Mouse (Mus musculus) layer of hippocampus, adult 9-11 months (tissue): ENCODE measurements around the gene Reg3d.
"Not testable (repeated sequence)": the region's sequence is repeated elsewhere in the genome, so short reads cannot be mapped to it uniquely, and the experiment has no call there.

ENCODE experiments used
- DNase-seq: peaks from one replicate; pipeline ENCODE4 v3.0.0; 2022

The Reg3d gene

GRCm38 (mm10) chr6:78378765-78379164, at the start of gene Reg3d:
Gene Reg3d, minus strand, starts transcription at chr6:78378865.
- no peak for DNase-seq

DNA sequence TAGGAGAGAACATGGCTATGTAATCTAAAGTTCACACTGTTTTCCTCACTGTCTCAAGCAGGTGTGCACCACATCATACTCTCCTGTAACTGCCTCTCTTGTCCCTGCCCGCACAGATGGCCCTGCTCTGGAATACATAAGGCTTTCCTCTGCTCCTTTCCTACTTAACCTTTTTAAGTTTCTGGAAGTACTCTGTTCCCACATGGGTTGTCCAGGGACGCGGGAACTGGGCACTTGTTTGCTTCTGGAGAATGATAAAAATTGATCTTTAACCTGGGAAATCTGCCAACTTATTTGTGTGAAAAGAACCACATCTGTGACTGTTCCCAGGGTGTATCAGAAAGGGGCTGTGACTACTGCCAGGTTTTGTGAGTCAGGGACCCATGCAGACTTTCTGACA, 46.8 kb upstream of the Reg3d start:
- DNase-seq: no peak

DNA sequence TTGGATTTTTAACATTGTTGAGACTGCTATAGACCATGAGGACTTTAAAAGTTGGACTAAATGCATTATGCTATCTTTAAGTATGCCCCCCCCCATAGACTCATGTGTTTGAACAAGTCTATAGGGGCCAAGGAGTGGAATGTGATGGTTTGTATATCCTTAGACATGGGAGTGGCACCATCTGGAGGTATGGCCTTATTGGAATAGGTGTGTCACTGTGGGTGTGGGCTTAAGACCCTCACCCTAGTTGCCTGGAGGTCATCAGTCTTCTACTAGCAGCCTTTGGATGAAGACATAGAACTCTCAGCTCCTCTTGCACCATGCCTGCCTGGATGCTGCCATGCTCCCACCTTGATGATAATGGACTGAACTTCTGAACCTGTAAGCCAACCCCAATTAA, 43.7 kb upstream of the Reg3d start, which contains the start of gene Reg1:
TSS of gene Reg1 (plus strand) at position 301 of the 400 bp plus-strand sequence.
- DNase-seq: not testable (repeated sequence)

DNA sequence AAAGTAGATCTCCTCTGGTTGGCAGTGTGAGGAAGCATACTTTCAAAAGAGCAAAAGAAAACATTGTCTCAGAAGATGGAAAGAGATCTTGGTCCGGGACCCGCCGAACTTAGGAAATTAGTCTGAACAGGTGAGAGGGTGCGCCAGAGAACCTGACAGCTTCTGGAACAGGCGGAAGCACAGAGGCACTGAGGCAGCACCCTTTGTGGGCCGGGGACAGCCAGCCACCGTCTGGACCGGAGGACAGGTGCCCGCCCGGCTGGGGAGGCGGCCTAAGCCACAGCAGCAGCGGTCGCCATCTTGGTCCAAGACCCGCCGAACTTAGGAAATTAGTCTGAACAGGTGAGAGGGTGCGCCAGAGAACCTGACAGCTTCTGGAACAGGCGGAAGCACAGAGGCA, 16.7 kb upstream of the Reg3d start, which contains the start of gene Reg2:
TSS of gene Reg2 (plus strand) at position 301 of the 400 bp plus-strand sequence.
- not testable (repeated sequence) for DNase-seq

GRCm38 (mm10) chr6:78385609-78386008, 6.9 kb upstream of the Reg3d start:
- no peak for DNase-seq

DNA sequence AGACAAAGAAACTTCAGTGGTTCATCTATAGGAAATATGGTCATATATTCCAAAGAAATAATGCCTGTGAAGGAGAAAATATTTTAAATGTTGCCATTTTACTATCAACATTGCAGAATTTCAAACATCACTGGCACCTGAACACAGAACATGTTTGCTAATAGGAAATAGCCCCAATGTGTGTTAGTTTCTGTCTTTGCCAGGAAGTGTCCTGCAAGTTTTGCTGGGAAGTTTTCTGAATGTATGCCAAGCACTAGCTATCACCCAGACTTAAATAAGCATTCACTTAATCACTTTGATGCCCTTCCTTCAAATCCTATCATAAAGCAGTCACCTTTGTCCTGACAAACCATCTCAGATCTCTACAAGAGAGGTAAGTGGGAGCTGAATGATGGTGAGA, 1.7 kb upstream of the Reg3d start, which contains the start of gene Reg3a:
TSS of gene Reg3a (plus strand) at position 301 of the 400 bp plus-strand sequence.
- no peak for DNase-seq

- no peak for DNase-seq
Measured at GRCm38 (mm10) chr6:78370357-78370756, 8.3 kb downstream of the Reg3d start, which contains the start of gene Reg3b. Gene Reg3b, plus strand, starts transcription at chr6:78370657.

DNA sequence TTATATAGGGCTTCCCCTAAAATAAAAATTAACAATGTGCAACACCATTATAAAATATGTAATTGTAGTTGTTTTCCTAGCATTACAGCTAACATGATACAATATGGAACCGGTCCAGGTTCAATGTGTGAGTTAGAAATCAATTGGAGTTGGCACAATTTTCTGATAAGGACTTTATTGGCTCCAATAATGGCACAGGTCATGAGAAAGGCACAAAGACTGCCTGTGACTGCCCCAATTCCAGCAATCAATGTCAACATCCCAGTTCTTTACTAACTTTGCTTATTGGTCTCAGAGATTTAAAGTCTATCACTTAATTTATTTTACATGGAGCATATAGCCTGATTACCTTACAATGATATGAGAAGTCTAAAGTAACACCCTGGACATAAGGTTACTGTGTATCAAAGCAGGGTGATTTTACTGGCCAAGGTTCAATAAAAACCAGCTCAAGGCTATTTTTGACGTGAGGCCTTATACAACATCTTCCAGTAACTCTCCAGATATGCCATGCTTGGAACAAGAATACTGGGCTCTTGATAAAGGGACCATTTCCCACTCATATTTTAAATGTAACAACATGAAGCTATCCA, 16.6 kb downstream of the Reg3d start:
- no peak for DNase-seq

DNA sequence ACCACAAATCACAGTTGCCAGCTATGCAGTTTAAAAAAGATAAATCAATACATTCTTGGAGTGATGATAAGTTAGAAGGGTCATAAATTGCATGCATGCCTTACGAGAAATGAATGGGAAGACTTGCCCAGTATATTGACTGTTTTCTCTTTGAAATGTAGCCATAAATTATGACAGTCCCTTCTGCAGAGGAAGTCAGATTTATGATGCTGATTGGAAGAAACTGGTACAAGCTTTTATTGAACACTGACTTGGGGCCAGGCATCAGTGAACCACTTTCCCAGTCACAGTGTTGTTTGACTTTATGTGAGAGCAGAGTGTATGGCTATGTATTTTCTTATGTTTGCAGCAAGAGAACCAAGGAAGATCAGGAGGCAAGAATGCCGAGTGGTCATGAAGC, 37.0 kb downstream of the Reg3d start:
- DNase-seq: no peak

GRCm38 (mm10) chr6:78340296-78340695, 38.4 kb downstream of the Reg3d start:
- DNase-seq: peak; percentile 47

DNA sequence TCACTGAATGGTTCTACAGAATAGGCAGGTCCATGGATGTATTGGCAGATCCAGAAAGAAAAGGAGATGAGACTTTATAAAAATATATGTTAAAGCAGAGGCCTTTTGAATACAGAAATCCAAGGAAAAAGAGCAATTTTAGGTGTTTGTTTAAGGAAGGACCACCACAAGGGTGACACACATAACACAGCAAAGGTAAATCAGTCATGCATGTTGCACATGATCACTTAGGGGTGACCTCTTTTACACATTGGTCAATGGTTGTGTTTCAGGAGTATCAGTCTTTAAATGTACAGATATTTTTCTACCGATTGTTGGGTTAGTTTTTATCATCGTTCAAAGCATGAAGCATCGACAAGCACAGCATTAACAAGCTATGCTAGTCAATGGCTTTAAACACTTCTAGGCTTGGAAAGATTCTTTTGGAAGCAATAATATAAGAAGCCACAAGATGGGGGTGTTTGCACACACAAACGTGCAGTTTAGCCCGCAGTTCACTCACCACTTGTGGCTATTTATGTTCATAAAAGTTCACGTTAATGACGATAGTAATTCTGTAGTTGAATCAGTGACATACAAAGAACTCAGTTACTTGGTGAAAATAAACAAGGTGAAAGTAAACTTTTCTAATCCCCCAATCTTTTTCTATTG, 46.6 kb downstream of the Reg3d start:
- DNase-seq: no peak

- DNase-seq: no peak
Measured at GRCm38 (mm10) chr6:78329166-78329565, 49.5 kb downstream of the Reg3d start.

DNA sequence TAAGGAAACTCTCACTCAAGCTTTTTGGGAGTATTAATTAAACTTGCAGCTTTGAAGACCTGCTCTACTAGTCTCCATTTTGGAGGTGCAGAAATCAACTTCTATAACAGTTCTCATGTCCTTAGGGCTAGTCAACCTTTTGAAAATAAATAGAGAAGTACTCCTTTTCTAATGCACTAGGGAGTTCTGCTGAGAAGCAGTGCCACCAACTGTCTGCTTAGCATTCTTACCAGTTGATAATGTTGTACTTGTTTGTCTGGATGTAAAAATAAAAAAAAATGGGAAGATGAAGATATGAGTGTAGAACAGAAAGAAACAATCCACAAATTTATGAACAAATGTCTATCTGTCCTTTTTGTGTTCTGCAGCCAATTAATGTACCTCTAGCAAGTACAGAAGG, 50.9 kb downstream of the Reg3d start:
- DNase-seq: no peak
